Mouse (Mus musculus): Measurements from ENCODE around the gene Zfyve21.
A peak's percentile ranks its signal among the peaks of the same experiment; 100 is the strongest.

Zfyve21 gene

GRCm38 (mm10) chr12:111813766-111814617, at the start of gene Zfyve21, which contains the start of gene Xrcc3:
TSS of gene Zfyve21 (plus strand) at chr12:111814170.
TSS of gene Xrcc3 (minus strand) at chr12:111813873.
- DNase-seq (ENCODE audit: low read depth, low spot score) = peak; percentile 99

- no peak for DNase-seq (ENCODE audit: low read depth, low spot score)
These were observed 47.4 kb upstream of the Zfyve21 start for GRCm38 (mm10) chr12:111766313-111767236.

- no peak for DNase-seq (ENCODE audit: low read depth, low spot score)
These were observed 45.5 kb upstream of the Zfyve21 start for GRCm38 (mm10) chr12:111768322-111768928.

GRCm38 (mm10) chr12:111769306-111769705, 44.7 kb upstream of the Zfyve21 start:
- DNase-seq (ENCODE audit: low read depth, low spot score) = no peak

- DNase-seq (ENCODE audit: low read depth, low spot score) = no peak
These were observed 44.0 kb upstream of the Zfyve21 start for GRCm38 (mm10) chr12:111769816-111770577.

- DNase-seq (ENCODE audit: low read depth, low spot score) = no peak
These were observed 43.3 kb upstream of the Zfyve21 start for GRCm38 (mm10) chr12:111770651-111771050.

GRCm38 (mm10) chr12:111774156-111774555, 39.8 kb upstream of the Zfyve21 start:
- no peak for DNase-seq (ENCODE audit: low read depth, low spot score)

- no peak for DNase-seq (ENCODE audit: low read depth, low spot score)
These were observed 39.1 kb upstream of the Zfyve21 start for GRCm38 (mm10) chr12:111774845-111775244.

- no peak for DNase-seq (ENCODE audit: low read depth, low spot score)
These were observed 36.1 kb upstream of the Zfyve21 start for GRCm38 (mm10) chr12:111777919-111778318.

- DNase-seq (ENCODE audit: low read depth, low spot score) = no peak
These were observed 34.4 kb upstream of the Zfyve21 start for GRCm38 (mm10) chr12:111779544-111779943.

- DNase-seq (ENCODE audit: low read depth, low spot score) = no peak
These were observed 28.8 kb upstream of the Zfyve21 start for GRCm38 (mm10) chr12:111785174-111785573.

- no peak for DNase-seq (ENCODE audit: low read depth, low spot score)
These were observed 27.0 kb upstream of the Zfyve21 start for GRCm38 (mm10) chr12:111787015-111787414.

- no peak for DNase-seq (ENCODE audit: low read depth, low spot score)
These were observed 23.9 kb upstream of the Zfyve21 start for GRCm38 (mm10) chr12:111790090-111790489.

GRCm38 (mm10) chr12:111790631-111791030, 23.3 kb upstream of the Zfyve21 start:
- no peak for DNase-seq (ENCODE audit: low read depth, low spot score)

GRCm38 (mm10) chr12:111791474-111792104, 22.4 kb upstream of the Zfyve21 start:
- DNase-seq (ENCODE audit: low read depth, low spot score) = no peak

GRCm38 (mm10) chr12:111794102-111794501, 19.9 kb upstream of the Zfyve21 start:
- no peak for DNase-seq (ENCODE audit: low read depth, low spot score)

GRCm38 (mm10) chr12:111794526-111795179, 19.3 kb upstream of the Zfyve21 start:
- no peak for DNase-seq (ENCODE audit: low read depth, low spot score)

GRCm38 (mm10) chr12:111795180-111795895, 18.6 kb upstream of the Zfyve21 start:
- DNase-seq (ENCODE audit: low read depth, low spot score) = no peak

- no peak for DNase-seq (ENCODE audit: low read depth, low spot score)
These were observed 16.7 kb upstream of the Zfyve21 start for GRCm38 (mm10) chr12:111797251-111797650.

All from brain, embryonic 18.5 days (tissue).